Mouse (Mus musculus) midbrain, embryonic 16.5 days (tissue): Measurements from ENCODE around the gene Aox4. TPM values are rescaled to one million over a fixed set of nuclear protein-coding genes. Genes with fewer than 3 reads are reported as not detected.

Source experiments
- ATAC-seq: fragments of 200-750 bp; cut with Nextera tagmentation; 2 replicates; pipeline ENCODE4 v1.8.0; 2017; ENCODE audit warnings: moderate TSS enrichment
- H3K27ac ChIP-seq: fragments of 300-500 bp; sonication (generic); 2 replicates; pipeline ENCODE4 v1.5.1; 2014; ENCODE audit warnings: mild to moderate bottlenecking, low read length, mixed read lengths
- H3K27me3 ChIP-seq: fragments of 300-500 bp; sonication (generic); 2 replicates; pipeline ENCODE4 v1.6.1; 2014; ENCODE audit warnings: low read depth, low read length, mixed read lengths; ENCODE audit not compliant: control insufficient read depth, insufficient read depth
- H3K36me3 ChIP-seq: fragments of 300-500 bp; sonication (generic); 2 replicates; pipeline ENCODE4 v1.6.1; 2014; ENCODE audit warnings: mild to moderate bottlenecking, low read length, moderate library complexity, mixed read lengths; ENCODE audit not compliant: control insufficient read depth, insufficient read depth
- H3K4me1 ChIP-seq: fragments of 300-500 bp; sonication (generic); 2 replicates; pipeline ENCODE4 v1.6.1; 2014; ENCODE audit warnings: mild to moderate bottlenecking, low read length, mixed read lengths; ENCODE audit not compliant: control insufficient read depth, insufficient read depth
- H3K4me2 ChIP-seq: fragments of 300-500 bp; sonication (generic); 2 replicates; pipeline ENCODE4 v1.6.1; 2014; ENCODE audit warnings: mild to moderate bottlenecking, low read length, mixed read lengths
- H3K4me3 ChIP-seq: fragments of 300-500 bp; sonication (generic); 2 replicates; pipeline ENCODE4 v1.5.1; 2014; ENCODE audit warnings: low read depth, mild to moderate bottlenecking, low read length, moderate library complexity, mixed read lengths
- H3K9ac ChIP-seq: fragments of 300-500 bp; sonication (generic); 2 replicates; pipeline ENCODE4 v1.6.1; 2014; ENCODE audit warnings: low read depth, low read length, mixed read lengths
- H3K9me3 ChIP-seq: fragments of 300-500 bp; sonication (generic); replicated peaks from 2 replicates; pipeline ENCODE4 v1.6.1; 2014; ENCODE audit warnings: mild to moderate bottlenecking, low read length, mixed read lengths; ENCODE audit not compliant: control insufficient read depth, poor library complexity, severe bottlenecking
- WGBS: fragments of 180-500 bp; shearing (Covaris S2); extraction: QIAGEN DNeasy Blood & Tissue Kit; methylation state at CpG from one replicate; pipeline ENCODE4 v1.1.7; 2014; 5-methylcytosine and 5-hydroxymethylcytosine counted together
- polyA plus RNA-seq: library from polyadenylated mRNA; unstranded; fragments of >200 nt; fragmentation: Nextera tagmentation; extraction: Ambion mirVana; gene quantifications from 2 replicates; pipeline ENCODE4 v1.2.1, GENCODE M21; 2015

Aox4 gene
- polyA plus RNA-seq, 1 experiment from 2014 or later: 0.28 TPM

DNA sequence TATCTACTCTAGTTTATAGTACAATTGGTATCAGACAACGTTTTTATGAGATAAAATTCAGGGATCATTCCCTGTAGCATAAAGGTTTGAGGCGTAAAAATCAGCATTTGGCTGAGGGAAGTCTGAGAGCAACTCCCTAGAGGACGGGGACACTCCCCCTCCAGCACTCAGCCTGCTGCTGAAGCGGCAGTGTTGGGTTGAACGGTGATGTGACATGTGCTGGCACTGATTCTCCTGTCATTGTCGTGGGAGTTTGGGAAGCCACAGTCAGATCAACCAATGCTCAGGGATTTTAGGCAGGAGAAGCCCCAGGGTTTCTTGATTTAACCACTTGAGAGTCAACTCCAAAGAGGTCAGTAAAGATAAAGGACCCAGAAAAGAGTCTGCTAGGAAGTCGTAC is 74.3 kb downstream of the Aox4 start:
- Histone ChIP-seq H3K4me2 (no peak overlapping the region), H3K27ac (no peak overlapping the region), H3K4me3 (no peak overlapping the region), H3K9me3 (no peaks in the 10 kb centered on the region), H3K9ac (no peak overlapping the region), H3K4me1 (no peaks in the 10 kb centered on the region), H3K36me3 (no peaks in the 10 kb centered on the region), H3K27me3 (no peaks in the 10 kb centered on the region)
- 58% methylated on average over 7 of the region's 7 CpGs for WGBS
- ATAC-seq: no peak

DNA sequence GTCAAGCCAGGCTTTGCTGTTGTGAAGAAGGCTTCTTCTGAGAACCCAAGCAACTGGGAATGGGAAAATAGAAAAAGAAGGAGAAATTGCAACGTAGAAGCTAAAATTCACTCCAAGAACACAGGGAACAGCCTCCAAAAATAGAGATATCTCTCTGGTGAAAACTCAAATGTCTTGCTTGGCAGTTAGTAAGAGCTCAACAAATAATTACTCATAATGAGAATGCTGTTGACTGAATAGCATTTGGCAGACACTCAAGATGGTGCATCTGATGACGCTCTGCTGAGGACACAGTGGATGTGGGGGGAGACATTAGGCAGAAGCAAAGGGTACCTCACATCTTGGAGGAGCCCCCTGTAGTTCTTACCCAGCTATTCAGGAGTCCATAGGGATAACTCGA is 77.9 kb downstream of the Aox4 start:
- 86% methylated on average over 3 of the region's 3 CpGs for WGBS
- no peaks in the 10 kb centered on the region for H3K36me3 ChIP-seq
- no peaks in the 10 kb centered on the region for H3K27me3 ChIP-seq
- H3K4me2 ChIP-seq: no peak overlapping the region
- no peaks in the 10 kb centered on the region for H3K9me3 ChIP-seq
- ATAC-seq: no peak
- no peaks in the 10 kb centered on the region for H3K4me1 ChIP-seq
- no peak overlapping the region for H3K9ac ChIP-seq
- no peak overlapping the region for H3K4me3 ChIP-seq
- no peak overlapping the region for H3K27ac ChIP-seq

DNA sequence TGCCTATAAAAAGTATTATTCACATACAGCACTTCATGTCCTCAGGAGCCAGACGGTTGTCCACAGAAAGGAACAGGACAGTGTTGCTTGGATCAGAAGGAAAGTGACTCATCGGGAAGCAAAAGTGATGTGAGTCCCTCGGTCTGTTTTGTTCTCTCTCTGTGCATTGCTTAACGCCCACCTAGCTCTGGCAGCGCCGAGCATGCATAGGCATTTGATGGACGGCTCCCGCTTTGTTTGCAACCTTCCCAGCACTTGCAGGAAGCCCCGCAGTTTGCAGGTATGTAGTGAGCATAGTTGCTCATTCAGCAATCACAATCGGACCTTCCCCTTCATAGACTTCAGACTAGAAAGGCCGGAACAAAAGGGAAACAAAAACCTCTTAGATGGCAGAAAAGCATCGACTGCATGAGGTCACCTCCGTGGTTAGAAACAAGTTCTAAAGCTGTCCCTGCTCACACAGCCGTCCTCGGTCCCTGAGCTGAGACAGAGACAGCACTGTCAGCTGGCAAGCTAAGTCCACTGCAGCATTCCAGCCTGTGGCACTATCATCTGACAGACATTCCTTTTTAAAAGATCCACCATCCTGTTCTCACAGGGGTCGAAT is 79.8 kb downstream of the Aox4 start:
- H3K27ac ChIP-seq: no peak overlapping the region
- no peaks in the 10 kb centered on the region for H3K4me1 ChIP-seq
- ATAC-seq: no peak; the same call in 1 of the 2 replicates
- WGBS: 37% methylated on average over 16 of the region's 16 CpGs
- H3K36me3 ChIP-seq: no peaks in the 10 kb centered on the region
- H3K4me2 ChIP-seq: no peak overlapping the region
- H3K9ac ChIP-seq: no peak overlapping the region
- no peaks in the 10 kb centered on the region for H3K27me3 ChIP-seq
- no peak overlapping the region for H3K4me3 ChIP-seq
- H3K9me3 ChIP-seq: no peaks in the 10 kb centered on the region

DNA sequence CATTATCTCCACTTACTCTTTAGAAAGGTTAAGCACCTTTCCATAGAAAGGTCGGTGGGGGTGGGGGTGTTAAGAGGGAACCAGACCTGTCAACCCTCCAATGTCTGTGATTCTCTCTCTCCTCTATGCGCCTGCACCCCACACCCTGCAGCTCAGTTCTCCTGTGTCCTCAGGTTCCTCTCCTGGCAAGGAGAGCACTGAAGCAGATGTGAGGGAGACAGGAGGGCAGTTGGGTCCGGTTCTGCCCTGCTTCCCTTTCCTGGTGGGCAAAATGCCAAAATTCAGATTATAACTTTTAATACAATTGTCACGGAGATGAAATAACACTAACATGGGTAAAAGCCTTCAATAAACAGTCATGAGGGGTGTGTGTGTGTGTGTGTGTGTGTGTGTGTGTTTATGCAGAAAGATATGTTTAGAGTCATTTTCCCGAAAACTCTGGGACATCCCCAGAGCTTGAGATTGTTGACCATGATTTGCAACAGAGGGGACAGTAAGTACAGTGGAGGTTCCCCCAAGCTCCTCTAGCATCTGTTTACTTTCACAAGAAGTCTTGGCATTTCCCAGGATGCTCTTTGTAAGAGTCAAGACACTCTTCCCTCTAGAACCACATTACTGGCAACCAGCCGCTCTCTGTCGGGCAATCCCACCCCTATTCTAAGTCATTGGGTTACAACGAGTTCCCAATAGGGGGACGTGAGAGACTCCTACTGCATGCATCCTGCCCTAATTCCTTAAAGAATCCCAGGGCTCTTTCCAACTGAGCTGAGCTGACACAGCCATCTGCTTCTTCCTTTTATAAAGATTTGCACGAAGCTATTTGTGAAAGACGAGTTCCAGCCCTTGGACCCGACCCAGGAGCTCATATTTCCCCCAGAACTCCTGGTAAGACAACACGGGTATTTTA is 81.5 kb downstream of the Aox4 start:
- WGBS: 58% methylated on average over 13 of the region's 13 CpGs

DNA sequence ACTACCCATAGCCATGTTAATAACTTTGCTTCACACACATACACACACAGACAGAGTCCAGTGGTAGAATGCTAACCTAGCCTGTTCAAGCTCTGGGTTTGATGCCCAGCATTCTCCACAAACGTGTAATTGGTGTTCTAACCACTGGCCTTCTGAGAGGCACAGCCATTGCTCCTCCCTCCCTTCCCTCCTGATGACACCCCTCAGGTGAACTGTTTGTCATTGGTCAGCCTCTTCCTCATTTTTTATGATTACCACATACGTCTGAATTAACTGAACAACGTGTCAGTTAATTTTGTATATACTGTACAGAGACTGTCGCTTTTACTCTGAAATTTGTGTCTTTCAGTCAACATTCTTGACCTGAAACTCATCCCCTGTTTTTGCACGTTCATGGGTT is 84.5 kb downstream of the Aox4 start:
- H3K9ac ChIP-seq: no peak overlapping the region
- H3K4me3 ChIP-seq: no peak overlapping the region
- H3K36me3 ChIP-seq: no peaks in the 10 kb centered on the region
- no peaks in the 10 kb centered on the region for H3K9me3 ChIP-seq
- ATAC-seq: no peak
- H3K27ac ChIP-seq: no peak overlapping the region
- no peaks in the 10 kb centered on the region for H3K27me3 ChIP-seq
- WGBS: 83% methylated on average over 5 of the region's 5 CpGs
- H3K4me2 ChIP-seq: no peak overlapping the region
- H3K4me1 ChIP-seq: no peaks in the 10 kb centered on the region

More for the DNA sequence above, 81.5 kb downstream of the Aox4 start:
- H3K4me1 ChIP-seq: no peaks in the 10 kb centered on the region
- H3K27me3 ChIP-seq: no peaks in the 10 kb centered on the region
- H3K27ac ChIP-seq: no peak overlapping the region
- H3K4me2 ChIP-seq: no peak overlapping the region
- no peaks in the 10 kb centered on the region for H3K36me3 ChIP-seq
- ATAC-seq: no peak
- H3K9me3 ChIP-seq: no peaks in the 10 kb centered on the region
- no peak overlapping the region for H3K9ac ChIP-seq
- no peak overlapping the region for H3K4me3 ChIP-seq

DNA sequence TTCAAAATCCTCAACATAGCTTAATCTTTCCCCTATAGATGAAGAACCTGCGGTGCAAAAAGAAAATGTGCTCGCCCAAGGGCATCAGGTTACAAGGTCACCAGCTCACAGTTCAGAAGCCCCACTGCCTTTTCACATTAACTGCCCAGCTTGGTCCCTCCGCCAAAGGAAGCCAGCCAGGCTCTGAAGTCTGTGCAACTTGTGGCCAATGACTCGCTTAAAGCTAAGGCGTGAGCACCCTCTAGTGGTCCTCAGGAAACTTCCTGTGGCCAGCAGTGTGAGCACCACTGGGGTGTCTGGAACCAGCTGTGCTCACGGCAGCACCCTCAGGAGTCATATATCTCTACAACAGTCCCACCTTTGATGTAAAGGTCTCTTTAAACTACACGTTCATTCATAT is 86.1 kb downstream of the Aox4 start:
- no peak overlapping the region for H3K4me3 ChIP-seq
- peak; percentile 84 for ATAC-seq
- H3K9ac ChIP-seq: no peak overlapping the region
- no peak overlapping the region for H3K27ac ChIP-seq
- H3K4me1 ChIP-seq: no peaks in the 10 kb centered on the region
- no peak overlapping the region for H3K4me2 ChIP-seq
- 4% methylated on average over 7 of the region's 7 CpGs for WGBS
- H3K36me3 ChIP-seq: no peaks in the 10 kb centered on the region
- no peaks in the 10 kb centered on the region for H3K27me3 ChIP-seq
- no peaks in the 10 kb centered on the region for H3K9me3 ChIP-seq

DNA sequence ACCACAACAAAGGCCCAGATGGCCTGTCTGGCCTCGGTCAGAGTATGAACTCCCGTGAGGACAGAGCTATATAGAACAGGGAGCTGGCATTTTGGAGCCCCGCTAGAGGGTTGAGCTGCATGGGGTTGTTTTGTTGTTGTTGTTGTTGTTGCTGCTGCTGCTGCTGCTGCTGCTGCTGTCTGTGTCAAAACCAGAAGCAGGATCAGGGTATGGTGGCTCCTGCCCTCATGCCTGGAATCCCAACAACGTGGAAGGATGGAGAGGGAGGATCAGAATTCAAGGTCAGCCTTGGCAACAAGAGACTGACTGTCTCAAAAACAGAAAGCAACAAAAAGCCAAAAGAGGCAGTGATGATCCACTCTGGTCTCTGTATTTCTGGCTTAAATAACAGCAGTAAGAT is 86.6 kb downstream of the Aox4 start:
- Histone ChIP-seq H3K4me2 (no peak overlapping the region), H3K9me3 (no peaks in the 10 kb centered on the region), H3K9ac (no peak overlapping the region), H3K4me1 (no peaks in the 10 kb centered on the region), H3K4me3 (no peak overlapping the region), H3K27me3 (no peaks in the 10 kb centered on the region), H3K27ac (no peak overlapping the region), H3K36me3 (no peaks in the 10 kb centered on the region)
- ATAC-seq: no peak
- 54% methylated on average over 4 of the region's 4 CpGs for WGBS

DNA sequence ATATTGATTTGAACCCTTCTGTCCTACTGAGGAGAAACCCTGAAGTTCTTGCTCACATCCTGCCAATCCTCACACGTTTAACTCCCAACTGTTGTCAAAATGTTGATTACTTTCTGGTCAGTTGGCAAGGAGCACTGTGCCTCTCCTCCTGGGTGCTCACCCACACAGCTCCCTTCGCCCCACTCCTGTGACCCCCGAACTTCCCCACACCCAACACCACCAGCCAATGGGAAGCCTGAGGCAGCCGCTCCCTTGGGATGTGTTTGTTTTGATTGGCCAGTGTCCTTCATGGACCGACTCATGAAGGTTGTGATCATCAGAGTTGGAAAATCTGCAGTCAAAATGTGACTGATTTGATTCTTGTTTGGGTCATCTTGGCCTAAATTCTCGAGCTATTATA is 88.2 kb downstream of the Aox4 start:
- Histone ChIP-seq H3K36me3 (no peaks in the 10 kb centered on the region), H3K4me1 (no peaks in the 10 kb centered on the region), H3K27me3 (no peaks in the 10 kb centered on the region), H3K4me2 (no peak overlapping the region), H3K4me3 (no peak overlapping the region), H3K9me3 (no peaks in the 10 kb centered on the region), H3K9ac (no peak overlapping the region), H3K27ac (no peak overlapping the region)
- WGBS: 78% methylated on average over 6 of the region's 6 CpGs
- ATAC-seq: no peak

DNA sequence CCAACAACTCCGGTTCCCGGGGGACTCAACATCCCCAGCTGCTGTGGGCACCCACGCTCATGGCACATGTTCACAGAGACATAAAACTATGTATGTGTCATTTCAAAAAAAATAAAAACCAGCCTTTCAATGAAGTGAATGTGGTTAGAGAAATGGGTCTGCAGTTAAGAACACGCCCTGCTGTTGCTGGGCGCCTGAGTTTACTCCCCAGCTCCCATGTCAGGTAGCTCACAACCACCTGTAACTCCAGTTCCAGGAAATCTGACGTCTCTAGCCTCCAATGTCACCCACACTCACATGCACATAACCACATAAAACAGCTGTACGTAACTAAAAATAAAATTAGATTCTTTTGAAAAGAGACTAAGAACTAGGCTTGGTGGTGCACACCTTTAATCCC is 90.9 kb downstream of the Aox4 start:
- no peak overlapping the region for H3K4me2 ChIP-seq
- H3K4me1 ChIP-seq: no peaks in the 10 kb centered on the region
- no peak overlapping the region for H3K4me3 ChIP-seq
- ATAC-seq: no peak
- H3K36me3 ChIP-seq: no peaks in the 10 kb centered on the region
- no peaks in the 10 kb centered on the region for H3K27me3 ChIP-seq
- no peak overlapping the region for H3K27ac ChIP-seq
- no peaks in the 10 kb centered on the region for H3K9me3 ChIP-seq
- H3K9ac ChIP-seq: no peak overlapping the region
- 94% methylated on average over 7 of the region's 7 CpGs for WGBS
